Mouse (Mus musculus): ENCODE results near the gene Ppp1r1a.

GRCm38 (mm10) chr15:103535030-103535429, 2.8 kb downstream of the Ppp1r1a start:
- no peak for TF ChIP-seq CTCF (IDR thresholded peaks at IDR 0.05; ENCODE audit: low read depth)
- no peak for TF ChIP-seq EP300 (optimal IDR thresholded peaks at IDR 0.05)

Measured in stomach, postnatal 0 days (tissue).